Mouse (Mus musculus): ENCODE measurements around the gene Wfs1. TPM values are rescaled to one million over a fixed set of nuclear protein-coding genes. Genes with fewer than 3 reads are reported as not detected.
A peak's percentile ranks its signal among the peaks of the same experiment; 100 is the strongest.

The Wfs1 gene
- polyA plus RNA-seq (2015; fragmentation: Nextera tagmentation; extraction: Ambion mirVana): 1.6 and 2.0 TPM in 2 replicates

GRCm38 (mm10) chr5:36988781-36989624, at the start of gene Wfs1:
Gene Wfs1 (minus strand): TSS chr5:36989205.
- H3K27ac ChIP-seq (ENCODE audit: low read length): no peak within 1 kb of the TSS
- WGBS (ENCODE audit: insufficient replicate concordance): 2% methylated on average over 60 of the region's 60 CpGs
- H3K9me3 ChIP-seq (replicated peaks; ENCODE audit: control insufficient read depth, low read length): no peaks in the 10 kb centered on the region
- H3K4me1 ChIP-seq (ENCODE audit: control insufficient read depth, low read depth, low read length): no peaks in the 10 kb centered on the region; the same call in 1 of the 2 replicates
- peak; percentile 97 for ATAC-seq (ENCODE audit: low read depth)
- H3K36me3 ChIP-seq (ENCODE audit: control insufficient read depth, insufficient read depth): no peaks in the 10 kb centered on the region
- H3K9ac ChIP-seq (ENCODE audit: low read depth, low read length): peak within 1 kb of the TSS; percentile 51; the same call in 1 of the 2 replicates
- H3K27me3 ChIP-seq (ENCODE audit: control insufficient read depth, insufficient read depth, low read depth, low read length): no peaks in the 10 kb centered on the region; the same call in 1 of the 2 replicates
- peak within 1 kb of the TSS; percentile 57 for H3K4me3 ChIP-seq (ENCODE audit: low read depth, low read length)
- peak within 1 kb of the TSS; percentile 74 for H3K4me2 ChIP-seq (ENCODE audit: low read depth, low read length)

- 37% methylated on average over 3 of the region's 3 CpGs for WGBS (ENCODE audit: insufficient replicate concordance)
- ATAC-seq (ENCODE audit: low read depth): no peak
Observed at GRCm38 (mm10) chr5:37036884-37037283, 47.9 kb upstream of the Wfs1 start.

GRCm38 (mm10) chr5:37035896-37036295, 46.9 kb upstream of the Wfs1 start:
- 68% methylated on average over 6 of the region's 6 CpGs for WGBS (ENCODE audit: insufficient replicate concordance)

More at GRCm38 (mm10) chr5:37036884-37037283, 47.9 kb upstream of the Wfs1 start:
- no peak overlapping the region for H3K4me3 ChIP-seq (ENCODE audit: low read depth, low read length)
- no peak overlapping the region for H3K4me2 ChIP-seq (ENCODE audit: low read depth, low read length)
- no peaks in the 10 kb centered on the region for H3K27me3 ChIP-seq (ENCODE audit: control insufficient read depth, insufficient read depth, low read depth, low read length)
- H3K9ac ChIP-seq (ENCODE audit: low read depth, low read length): no peak overlapping the region
- no peaks in the 10 kb centered on the region for H3K36me3 ChIP-seq (ENCODE audit: control insufficient read depth, insufficient read depth)
- no peaks in the 10 kb centered on the region for H3K9me3 ChIP-seq (replicated peaks; ENCODE audit: control insufficient read depth, low read length)
- no peak overlapping the region for H3K27ac ChIP-seq (ENCODE audit: low read length)
- H3K4me1 ChIP-seq (ENCODE audit: control insufficient read depth, low read depth, low read length): no peaks in the 10 kb centered on the region

GRCm38 (mm10) chr5:37035192-37035591, 46.2 kb upstream of the Wfs1 start:
- Histone ChIP-seq H3K9ac (ENCODE audit: low read depth, low read length) (no peak overlapping the region), H3K4me3 (ENCODE audit: low read depth, low read length) (no peak overlapping the region), H3K9me3 (replicated peaks; ENCODE audit: control insufficient read depth, low read length) (no peaks in the 10 kb centered on the region), H3K27ac (ENCODE audit: low read length) (no peak overlapping the region), H3K4me2 (ENCODE audit: low read depth, low read length) (no peak overlapping the region), H3K27me3 (ENCODE audit: control insufficient read depth, insufficient read depth, low read depth, low read length) (peaks cover 5% of the 10 kb centered on the region), H3K4me1 (ENCODE audit: control insufficient read depth, low read depth, low read length) (no peaks in the 10 kb centered on the region), H3K36me3 (ENCODE audit: control insufficient read depth, insufficient read depth) (no peaks in the 10 kb centered on the region)
- 50% methylated on average over 6 of the region's 6 CpGs for WGBS (ENCODE audit: insufficient replicate concordance)
- ATAC-seq (ENCODE audit: low read depth): no peak

More at GRCm38 (mm10) chr5:37035896-37036295, 46.9 kb upstream of the Wfs1 start:
- no peaks in the 10 kb centered on the region for H3K9me3 ChIP-seq (replicated peaks; ENCODE audit: control insufficient read depth, low read length)
- ATAC-seq (ENCODE audit: low read depth): no peak
- no peak overlapping the region for H3K9ac ChIP-seq (ENCODE audit: low read depth, low read length)
- no peaks in the 10 kb centered on the region for H3K4me1 ChIP-seq (ENCODE audit: control insufficient read depth, low read depth, low read length)
- no peak overlapping the region for H3K4me2 ChIP-seq (ENCODE audit: low read depth, low read length)
- H3K27ac ChIP-seq (ENCODE audit: low read length): no peak overlapping the region
- no peaks in the 10 kb centered on the region for H3K36me3 ChIP-seq (ENCODE audit: control insufficient read depth, insufficient read depth)
- H3K4me3 ChIP-seq (ENCODE audit: low read depth, low read length): no peak overlapping the region
- H3K27me3 ChIP-seq (ENCODE audit: control insufficient read depth, insufficient read depth, low read depth, low read length): no peaks in the 10 kb centered on the region; the same call in 1 of the 2 replicates

- H3K9ac ChIP-seq (ENCODE audit: low read depth, low read length): no peak overlapping the region
- H3K4me3 ChIP-seq (ENCODE audit: low read depth, low read length): no peak overlapping the region
- H3K4me2 ChIP-seq (ENCODE audit: low read depth, low read length): no peak overlapping the region
- H3K9me3 ChIP-seq (replicated peaks; ENCODE audit: control insufficient read depth, low read length): no peaks in the 10 kb centered on the region
- WGBS (ENCODE audit: insufficient replicate concordance): 44% methylated on average over 9 of the region's 9 CpGs
- no peaks in the 10 kb centered on the region for H3K36me3 ChIP-seq (ENCODE audit: control insufficient read depth, insufficient read depth)
- peaks cover 47% of the 10 kb centered on the region for H3K27me3 ChIP-seq (ENCODE audit: control insufficient read depth, insufficient read depth, low read depth, low read length)
- H3K4me1 ChIP-seq (ENCODE audit: control insufficient read depth, low read depth, low read length): no peaks in the 10 kb centered on the region; the same call in 1 of the 2 replicates
- no peak overlapping the region for H3K27ac ChIP-seq (ENCODE audit: low read length)
- no peak for ATAC-seq (ENCODE audit: low read depth)
Observed at GRCm38 (mm10) chr5:37030753-37031152, 41.7 kb upstream of the Wfs1 start.

GRCm38 (mm10) chr5:37029326-37029905, 40.4 kb upstream of the Wfs1 start:
- no peak overlapping the region for H3K9ac ChIP-seq (ENCODE audit: low read depth, low read length)
- H3K27ac ChIP-seq (ENCODE audit: low read length): no peak overlapping the region
- H3K4me1 ChIP-seq (ENCODE audit: control insufficient read depth, low read depth, low read length): no peaks in the 10 kb centered on the region; the same call in 1 of the 2 replicates
- H3K9me3 ChIP-seq (replicated peaks; ENCODE audit: control insufficient read depth, low read length): no peaks in the 10 kb centered on the region
- peaks cover 48% of the 10 kb centered on the region for H3K27me3 ChIP-seq (ENCODE audit: control insufficient read depth, insufficient read depth, low read depth, low read length)
- H3K4me3 ChIP-seq (ENCODE audit: low read depth, low read length): no peak overlapping the region
- no peaks in the 10 kb centered on the region for H3K36me3 ChIP-seq (ENCODE audit: control insufficient read depth, insufficient read depth)
- ATAC-seq (ENCODE audit: low read depth): no peak
- WGBS (ENCODE audit: insufficient replicate concordance): 4% methylated on average over 17 of the region's 17 CpGs
- no peak overlapping the region for H3K4me2 ChIP-seq (ENCODE audit: low read depth, low read length)

GRCm38 (mm10) chr5:37028486-37029311, 39.7 kb upstream of the Wfs1 start:
- WGBS (ENCODE audit: insufficient replicate concordance): under 1% methylated on average over 67 of the region's 72 CpGs
- no peak overlapping the region for H3K9ac ChIP-seq (ENCODE audit: low read depth, low read length)
- peaks cover 51% of the 10 kb centered on the region for H3K27me3 ChIP-seq (ENCODE audit: control insufficient read depth, insufficient read depth, low read depth, low read length)
- ATAC-seq (ENCODE audit: low read depth): no peak
- no peak overlapping the region for H3K27ac ChIP-seq (ENCODE audit: low read length)
- H3K4me3 ChIP-seq (ENCODE audit: low read depth, low read length): peak overlapping the region; percentile 58
- H3K4me1 ChIP-seq (ENCODE audit: control insufficient read depth, low read depth, low read length): no peaks in the 10 kb centered on the region; the same call in 1 of the 2 replicates
- no peaks in the 10 kb centered on the region for H3K9me3 ChIP-seq (replicated peaks; ENCODE audit: control insufficient read depth, low read length)
- H3K36me3 ChIP-seq (ENCODE audit: control insufficient read depth, insufficient read depth): no peaks in the 10 kb centered on the region
- peak overlapping the region; percentile 64 for H3K4me2 ChIP-seq (ENCODE audit: low read depth, low read length)

- Histone ChIP-seq H3K4me3 (ENCODE audit: low read depth, low read length) (peak overlapping the region; percentile 58), H3K4me1 (ENCODE audit: control insufficient read depth, low read depth, low read length) (no peaks in the 10 kb centered on the region; the same call in 1 of the 2 replicates), H3K27me3 (ENCODE audit: control insufficient read depth, insufficient read depth, low read depth, low read length) (peaks cover 54% of the 10 kb centered on the region), H3K27ac (ENCODE audit: low read length) (no peak overlapping the region), H3K9ac (ENCODE audit: low read depth, low read length) (no peak overlapping the region), H3K36me3 (ENCODE audit: control insufficient read depth, insufficient read depth) (no peaks in the 10 kb centered on the region), H3K9me3 (replicated peaks; ENCODE audit: control insufficient read depth, low read length) (no peaks in the 10 kb centered on the region), H3K4me2 (ENCODE audit: low read depth, low read length) (peak overlapping the region; percentile 64)
- 0 out of 2 replicates have a peak, but pooled peaks have one; percentile 24 for ATAC-seq (ENCODE audit: low read depth)
- under 1% methylated on average over 36 of the region's 37 CpGs for WGBS (ENCODE audit: insufficient replicate concordance)
Observed at GRCm38 (mm10) chr5:37028104-37028485, 39.1 kb upstream of the Wfs1 start.
